Mouse (Mus musculus): Measurements from ENCODE around the gene H2-DMb2.

- no peak for TF ChIP-seq CTCF (IDR thresholded peaks at IDR 0.05; ENCODE audit: control insufficient read depth, insufficient read depth, low read length)
- no peak for TF ChIP-seq POLR2A (IDR thresholded peaks at IDR 0.05; ENCODE audit: borderline replicate concordance, control insufficient read depth, low read depth, low read length)
Observed at GRCm38 (mm10) chr17:34188986-34189385, 45.9 kb downstream of the H2-DMb2 start.
